Mouse (Mus musculus) hindbrain, embryonic 16.5 days (tissue): ENCODE data around the gene Irf6. TPM values are rescaled to one million over a fixed set of nuclear protein-coding genes. Genes with fewer than 3 reads are reported as not detected.

Experiments
- ATAC-seq: fragments of 200-750 bp; cut with Nextera tagmentation; 2 replicates; pipeline ENCODE4 v1.8.0; 2017; ENCODE audit warnings: moderate TSS enrichment, moderate library complexity
- H3K27ac ChIP-seq: fragments of 300-500 bp; sonication (generic); 2 replicates; pipeline ENCODE4 v1.5.1; 2014; ENCODE audit warnings: low read depth, mild to moderate bottlenecking, control low read depth, low read length, moderate library complexity
- H3K27me3 ChIP-seq: fragments of 300-500 bp; sonication (generic); replicated peaks from 2 replicates; pipeline ENCODE4 v1.6.1; 2014; ENCODE audit warnings: low read length; ENCODE audit not compliant: control insufficient read depth, insufficient read depth
- H3K36me3 ChIP-seq: fragments of 300-500 bp; sonication (generic); 2 replicates; pipeline ENCODE4 v1.6.1; 2014; ENCODE audit warnings: mild to moderate bottlenecking, low read length, moderate library complexity, mixed read lengths; ENCODE audit not compliant: control insufficient read depth, insufficient read depth
- H3K4me1 ChIP-seq: fragments of 300-500 bp; sonication (generic); 2 replicates; pipeline ENCODE4 v1.6.1; 2014; ENCODE audit warnings: low read depth, low read length; ENCODE audit not compliant: control insufficient read depth, insufficient read depth
- H3K4me2 ChIP-seq: fragments of 300-500 bp; sonication (generic); 2 replicates; pipeline ENCODE4 v1.6.1; 2014; ENCODE audit warnings: mild to moderate bottlenecking, low read length, control low read depth, moderate library complexity
- H3K4me3 ChIP-seq: fragments of 300-500 bp; sonication (generic); 2 replicates; pipeline ENCODE4 v1.5.1; 2014; ENCODE audit warnings: mild to moderate bottlenecking, low read length, control low read depth, moderate library complexity
- H3K9ac ChIP-seq: fragments of 300-500 bp; sonication (generic); 2 replicates; pipeline ENCODE4 v1.6.1; 2014; ENCODE audit warnings: low read depth, mild to moderate bottlenecking, control low read depth, low read length, moderate library complexity
- H3K9me3 ChIP-seq: fragments of 300-500 bp; sonication (generic); 2 replicates; pipeline ENCODE4 v1.6.1; 2014; ENCODE audit warnings: mild to moderate bottlenecking, low read length, moderate library complexity; ENCODE audit not compliant: control insufficient read depth
- WGBS: fragments of 180-500 bp; shearing (Covaris S2); extraction: QIAGEN DNeasy Blood & Tissue Kit; methylation state at CpG from one replicate; pipeline ENCODE4 v1.1.7; 2014; 5-methylcytosine and 5-hydroxymethylcytosine counted together
- polyA plus RNA-seq: library from polyadenylated mRNA; unstranded; fragments of >200 nt; fragmentation: Nextera tagmentation; extraction: Ambion mirVana; gene quantifications from 2 replicates; pipeline ENCODE4 v1.2.1, GENCODE M21; 2015

Irf6 gene
- polyA plus RNA-seq, 1 experiment from 2014 or later = 0.58 TPM

DNA sequence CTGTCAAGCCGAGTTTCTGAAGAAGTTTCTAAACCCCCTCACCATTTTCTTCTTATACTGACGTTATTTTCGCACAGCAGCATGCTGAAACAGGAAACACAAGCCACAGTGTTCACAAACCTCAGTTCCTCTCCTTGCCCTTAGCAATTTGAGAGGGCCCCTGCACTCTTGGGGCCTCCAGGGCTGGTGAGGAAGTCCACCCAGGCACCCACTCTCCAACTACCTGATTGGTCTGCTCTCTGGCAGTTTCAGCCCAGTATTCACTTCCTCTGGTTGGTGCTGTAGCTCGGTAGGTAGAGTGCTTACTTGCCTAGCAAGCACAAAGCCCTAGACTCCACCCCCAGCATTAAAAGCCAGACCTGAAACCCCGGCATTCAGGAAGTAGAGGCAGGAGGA, 48.5 kb downstream of the Irf6 start, which contains the start of gene Traf3ip3:
Gene Traf3ip3, minus strand, starts transcription at position 321 of the 396 bp plus-strand sequence.
- H3K27me3 ChIP-seq = no peaks in the 10 kb centered on the region
- no peaks in the 10 kb centered on the region for H3K36me3 ChIP-seq
- H3K4me3 ChIP-seq = no peak within 1 kb of the TSS
- H3K4me2 ChIP-seq = no peak within 1 kb of the TSS
- no peak within 1 kb of the TSS for H3K27ac ChIP-seq
- ATAC-seq = no peak
- WGBS = 70% methylated on average over 5 of the region's 5 CpGs
- H3K9me3 ChIP-seq = no peaks in the 10 kb centered on the region
- no peak within 1 kb of the TSS for H3K9ac ChIP-seq
- H3K4me1 ChIP-seq = no peaks in the 10 kb centered on the region

DNA sequence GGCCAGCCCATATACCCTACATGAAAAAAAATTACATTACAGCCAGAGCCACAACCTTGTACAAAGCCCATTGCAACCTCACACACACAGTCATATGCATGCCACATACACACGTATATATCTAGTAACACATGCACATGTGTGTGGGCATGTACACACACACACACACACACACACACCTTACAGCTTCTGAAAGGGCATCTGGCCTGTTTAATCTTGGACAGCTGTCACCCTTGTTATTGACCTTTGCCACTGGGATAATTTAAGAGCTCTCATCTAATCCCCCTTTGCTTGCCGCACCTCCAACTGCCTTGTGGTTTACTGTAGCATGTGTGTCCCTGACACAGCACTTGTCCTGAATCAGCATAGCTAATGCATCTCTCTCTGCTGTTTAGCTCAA, 50.9 kb downstream of the Irf6 start:
- Histone ChIP-seq H3K27ac (no peak overlapping the region), H3K9me3 (no peaks in the 10 kb centered on the region), H3K36me3 (no peaks in the 10 kb centered on the region), H3K4me2 (no peak overlapping the region), H3K4me3 (no peak overlapping the region), H3K27me3 (no peaks in the 10 kb centered on the region), H3K9ac (no peak overlapping the region), H3K4me1 (no peaks in the 10 kb centered on the region)
- ATAC-seq = no peak
- 81% methylated on average over 2 of the region's 2 CpGs for WGBS

DNA sequence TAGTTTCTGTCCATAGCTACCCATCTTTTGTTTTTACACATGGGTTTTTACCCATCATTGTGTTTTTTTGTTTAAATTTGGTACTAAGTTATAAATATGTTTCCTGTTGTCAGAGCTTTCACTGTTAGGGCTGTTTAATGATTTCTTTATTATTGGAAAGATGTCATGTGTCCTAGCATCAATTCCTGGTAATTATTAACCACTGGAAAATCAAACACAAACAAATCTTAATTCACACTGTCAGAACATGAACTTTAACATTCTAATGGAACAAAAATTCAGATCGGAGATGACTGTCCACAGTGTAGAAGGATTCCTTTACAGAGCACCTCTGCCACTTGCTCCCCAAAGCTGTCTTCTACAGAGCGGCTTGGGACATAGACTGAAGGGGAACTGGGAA, 52.5 kb downstream of the Irf6 start:
- H3K9me3 ChIP-seq = no peaks in the 10 kb centered on the region
- no peaks in the 10 kb centered on the region for H3K4me1 ChIP-seq
- H3K4me3 ChIP-seq = no peak overlapping the region
- H3K9ac ChIP-seq = no peak overlapping the region
- no peak overlapping the region for H3K4me2 ChIP-seq
- H3K27ac ChIP-seq = no peak overlapping the region
- H3K27me3 ChIP-seq = no peaks in the 10 kb centered on the region
- H3K36me3 ChIP-seq = no peaks in the 10 kb centered on the region
- no peak for ATAC-seq
- WGBS = 92% methylated on average over 2 of the region's 2 CpGs

DNA sequence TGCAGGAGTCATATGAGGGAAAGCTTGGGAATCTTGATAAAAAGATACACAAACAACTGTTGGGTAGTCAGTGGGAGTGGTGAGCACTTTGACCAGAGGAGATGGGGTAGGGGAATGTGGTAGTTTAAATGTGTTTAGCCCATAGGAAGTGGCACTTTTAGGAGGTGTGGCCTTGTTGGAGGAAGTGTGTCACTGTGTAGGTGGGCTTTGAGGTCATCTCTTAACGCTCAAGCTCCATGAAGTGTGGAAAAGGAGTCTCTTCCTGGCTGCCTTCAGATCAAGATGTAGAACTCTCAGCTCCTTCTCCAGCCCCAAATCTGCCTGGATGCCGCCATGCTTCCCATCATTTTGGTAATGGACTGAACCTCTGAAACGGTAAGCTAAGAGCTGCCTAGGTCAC, 54.6 kb downstream of the Irf6 start, which contains the start of gene Lamb3:
Gene Lamb3, plus strand, starts transcription at position 197 of the 400 bp plus-strand sequence.
- ATAC-seq = no peak
- H3K9ac ChIP-seq = no peak within 1 kb of the TSS
- H3K4me3 ChIP-seq = no peak within 1 kb of the TSS
- no peaks in the 10 kb centered on the region for H3K4me1 ChIP-seq
- no peaks in the 10 kb centered on the region for H3K9me3 ChIP-seq
- no peak within 1 kb of the TSS for H3K27ac ChIP-seq
- H3K36me3 ChIP-seq = no peaks in the 10 kb centered on the region
- H3K4me2 ChIP-seq = no peak within 1 kb of the TSS
- 86% methylated on average over 3 of the region's 3 CpGs for WGBS
- H3K27me3 ChIP-seq = no peaks in the 10 kb centered on the region

DNA sequence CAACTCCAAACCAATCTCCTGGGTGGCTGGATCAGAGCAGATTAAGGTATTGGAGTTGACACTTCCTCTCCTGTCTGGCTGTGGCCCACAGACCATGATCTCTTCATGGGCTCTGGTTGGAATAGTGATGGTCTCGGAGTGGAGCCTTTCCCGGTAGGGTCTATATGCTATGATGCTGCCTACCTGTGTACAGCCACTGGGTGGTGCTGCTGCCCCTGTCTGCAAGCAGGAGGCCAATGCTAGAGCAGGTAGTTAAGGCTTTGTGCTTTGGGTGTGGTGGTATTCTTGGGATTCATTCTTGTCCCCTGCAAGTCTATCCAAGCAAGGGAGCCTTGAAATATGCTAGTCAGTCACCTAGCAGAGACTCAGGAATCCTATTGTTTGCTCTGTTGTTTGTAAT, 55.3 kb downstream of the Irf6 start:
- no peaks in the 10 kb centered on the region for H3K27me3 ChIP-seq
- ATAC-seq = no peak

DNA sequence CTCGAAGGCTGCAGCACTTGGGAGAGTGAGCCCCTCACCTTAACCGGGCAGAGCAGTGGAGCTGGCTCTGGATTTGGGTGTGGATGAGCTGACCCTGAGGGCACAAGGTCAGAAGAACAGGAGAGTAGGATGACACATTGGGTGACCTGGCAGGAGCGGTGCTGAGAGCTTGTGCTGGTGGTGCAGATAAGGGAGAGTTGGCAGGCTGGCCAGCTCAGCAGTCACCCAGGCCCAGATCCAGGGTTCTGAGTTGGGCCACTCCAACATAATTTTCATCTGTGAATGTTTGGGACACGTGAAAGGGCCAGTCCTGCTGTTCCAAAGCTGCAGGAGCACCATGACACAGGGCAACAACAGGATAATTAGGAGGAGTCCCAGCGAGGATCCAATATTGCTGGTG, 58.5 kb downstream of the Irf6 start:
- Histone ChIP-seq H3K27me3 (no peaks in the 10 kb centered on the region), H3K4me1 (no peaks in the 10 kb centered on the region)

More for the DNA sequence above, 55.3 kb downstream of the Irf6 start:
- no peak overlapping the region for H3K9ac ChIP-seq
- no peak overlapping the region for H3K4me2 ChIP-seq
- H3K36me3 ChIP-seq = no peaks in the 10 kb centered on the region
- no peak overlapping the region for H3K4me3 ChIP-seq
- no peak overlapping the region for H3K27ac ChIP-seq
- no peaks in the 10 kb centered on the region for H3K4me1 ChIP-seq
- H3K9me3 ChIP-seq = no peaks in the 10 kb centered on the region
- 35% methylated on average over 2 of the region's 2 CpGs for WGBS

DNA sequence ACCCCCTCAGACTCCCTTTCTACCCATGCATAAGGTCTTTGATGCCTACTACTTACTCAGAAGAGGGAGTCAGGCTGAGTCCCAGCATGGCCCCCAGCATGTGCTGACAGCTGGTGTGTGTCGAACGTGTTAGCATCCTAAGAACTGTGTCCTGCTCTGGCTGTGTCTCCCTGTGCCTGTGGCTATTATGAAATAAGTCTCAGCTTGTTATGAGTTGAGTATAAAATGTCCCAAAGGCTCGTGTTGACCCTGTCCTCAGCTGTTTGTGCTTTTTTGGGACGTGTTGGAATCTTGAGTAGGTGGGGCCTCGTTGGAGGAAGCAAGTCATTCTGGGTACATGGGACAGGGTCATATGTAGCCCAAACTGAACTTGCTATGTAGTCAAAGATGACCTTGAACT, 61.1 kb downstream of the Irf6 start:
- Histone ChIP-seq H3K9me3 (no peaks in the 10 kb centered on the region), H3K4me1 (no peaks in the 10 kb centered on the region), H3K4me3 (no peak overlapping the region), H3K9ac (no peak overlapping the region), H3K36me3 (no peaks in the 10 kb centered on the region), H3K4me2 (no peak overlapping the region), H3K27ac (no peak overlapping the region), H3K27me3 (no peaks in the 10 kb centered on the region)
- 77% methylated on average over 5 of the region's 5 CpGs for WGBS
- ATAC-seq = no peak

More for the DNA sequence above, 58.5 kb downstream of the Irf6 start:
- H3K4me3 ChIP-seq = no peak overlapping the region
- 81% methylated on average over 5 of the region's 5 CpGs for WGBS
- no peak for ATAC-seq
- no peak overlapping the region for H3K4me2 ChIP-seq
- H3K9ac ChIP-seq = no peak overlapping the region
- no peaks in the 10 kb centered on the region for H3K9me3 ChIP-seq
- no peaks in the 10 kb centered on the region for H3K36me3 ChIP-seq
- no peak overlapping the region for H3K27ac ChIP-seq

DNA sequence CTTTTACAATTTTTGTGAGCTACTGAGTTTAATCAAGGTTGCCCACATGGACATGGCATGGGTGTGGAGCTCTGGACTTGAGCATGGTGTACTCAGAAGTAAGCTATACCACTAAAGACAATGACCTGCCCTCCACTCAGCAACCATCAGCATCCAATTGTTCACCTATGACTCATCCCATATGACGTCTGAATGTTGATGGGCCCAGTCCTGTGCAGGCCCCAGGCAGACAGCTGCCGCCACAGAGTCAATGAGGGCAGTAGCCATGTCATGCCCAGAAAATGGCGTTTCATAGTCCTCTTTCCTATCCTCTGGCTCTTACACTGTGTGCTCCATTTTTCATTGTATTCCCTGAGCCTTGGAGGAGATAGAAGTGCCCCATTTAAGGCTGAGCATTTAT, 63.1 kb downstream of the Irf6 start:
- H3K36me3 ChIP-seq = no peaks in the 10 kb centered on the region
- no peak overlapping the region for H3K4me3 ChIP-seq
- H3K9ac ChIP-seq = no peak overlapping the region
- no peak for ATAC-seq
- H3K4me2 ChIP-seq = no peak overlapping the region
- H3K4me1 ChIP-seq = no peaks in the 10 kb centered on the region
- H3K9me3 ChIP-seq = no peaks in the 10 kb centered on the region
- WGBS = 75% methylated on average over 3 of the region's 3 CpGs
- H3K27me3 ChIP-seq = no peaks in the 10 kb centered on the region
- H3K27ac ChIP-seq = no peak overlapping the region

DNA sequence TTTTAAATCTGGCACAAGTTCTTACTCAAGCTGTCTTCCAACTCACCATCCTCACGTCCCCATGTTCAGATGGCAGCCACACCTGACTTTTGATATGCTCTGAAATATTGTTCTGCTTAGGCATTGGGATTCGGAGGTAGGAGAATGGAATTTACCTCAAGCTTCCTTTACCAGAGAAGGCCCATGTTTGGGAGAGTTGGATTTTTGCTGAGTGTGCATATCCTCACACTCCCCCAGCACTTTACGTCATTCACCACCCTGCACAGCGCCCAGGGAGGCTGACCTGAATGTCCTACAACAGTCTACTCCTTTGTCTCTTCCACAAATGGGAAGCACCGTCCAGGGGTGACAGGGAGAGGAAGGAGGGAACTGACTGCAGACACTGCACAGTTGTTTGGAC, 67.5 kb downstream of the Irf6 start:
- no peak overlapping the region for H3K27ac ChIP-seq
- no peak overlapping the region for H3K9ac ChIP-seq
- H3K4me3 ChIP-seq = no peak overlapping the region
- 69% methylated on average over 5 of the region's 5 CpGs for WGBS
- no peak for ATAC-seq
- no peaks in the 10 kb centered on the region for H3K4me1 ChIP-seq
- no peaks in the 10 kb centered on the region for H3K9me3 ChIP-seq
- no peak overlapping the region for H3K4me2 ChIP-seq
- H3K36me3 ChIP-seq = no peaks in the 10 kb centered on the region
- H3K27me3 ChIP-seq = no peaks in the 10 kb centered on the region
